Mouse (Mus musculus): ENCODE data around the gene Rgs3. TPM values are rescaled to one million over a fixed set of nuclear protein-coding genes. Genes with fewer than 3 reads are reported as not detected.

Gene Rgs3
- total and polyA plus RNA-seq, 3 experiments: not detected

- H3K4me1 ChIP-seq (ENCODE audit: control insufficient read depth in 1 of 2, insufficient read depth in 2 of 2, low read length in 2 of 2): no peaks in the 10 kb centered on the region
- TF ChIP-seq TAL1 (IDR thresholded peaks at IDR 0.05; ENCODE audit: low read length) (no peak), POLR2AphosphoS5 (IDR thresholded peaks at IDR 0.05; ENCODE audit: borderline replicate concordance, low read depth, low read length) (no peak), MYC (IDR thresholded peaks at IDR 0.05; ENCODE audit: low read depth, low read length) (no peak), HCFC1 (IDR thresholded peaks at IDR 0.05; ENCODE audit: low read depth, low read length) (no peak), GATA1 (IDR thresholded peaks at IDR 0.05; ENCODE audit: low read depth, low read length) (no peak), ZMIZ1 (IDR thresholded peaks at IDR 0.05; ENCODE audit: low read depth, low read length) (no peak), USF1 (IDR thresholded peaks at IDR 0.05; ENCODE audit: low read depth, low read length) (no peak), NRF1 (IDR thresholded peaks at IDR 0.05; ENCODE audit: insufficient read depth, low read depth, low read length, poor library complexity, severe bottlenecking) (no peak), TCF12 (IDR thresholded peaks at IDR 0.05; ENCODE audit: low read depth, low read length) (no peak), MYB (IDR thresholded peaks at IDR 0.05; ENCODE audit: low read depth, low read length) (no peak), MAZ (IDR thresholded peaks at IDR 0.05; ENCODE audit: low read depth, low read length) (no peak), POLR2A (IDR thresholded peaks at IDR 0.05; ENCODE audit: control insufficient read depth in 1 of 2, insufficient read depth in 1 of 2, low read depth in 1 of 2, low read length in 2 of 2, poor library complexity in 1 of 2) (no peak), ZNF384 (IDR thresholded peaks at IDR 0.05; ENCODE audit: low read depth, low read length) (no peak)
- H3K36me3 ChIP-seq (ENCODE audit: control insufficient read depth in 1 of 2, insufficient read depth in 2 of 2, low read length in 2 of 2): no peaks in the 10 kb centered on the region
- no peak for DNase-seq (ENCODE audit: low read depth, low spot score)
- no peak overlapping the region for H3K27ac ChIP-seq (ENCODE audit: control insufficient read depth, low read depth, low read length)
- H3K79me2 ChIP-seq (ENCODE audit: control insufficient read depth, insufficient read depth, low read length, poor library complexity): no peaks in the 10 kb centered on the region
- no peaks in the 10 kb centered on the region for H3K9me3 ChIP-seq (replicated peaks; ENCODE audit: insufficient read depth, low read length)
- H3K4me3 ChIP-seq (ENCODE audit: control insufficient read depth in 1 of 2, insufficient read depth in 1 of 2, low read depth in 2 of 2, low read length in 2 of 2): no peak overlapping the region
- no peak overlapping the region for H3K9ac ChIP-seq (ENCODE audit: control insufficient read depth, low read depth, low read length, poor library complexity, severe bottlenecking)
- no peaks in the 10 kb centered on the region for H3K27me3 ChIP-seq (ENCODE audit: control insufficient read depth in 1 of 2, insufficient read depth in 2 of 2, low read length in 2 of 2)
Observed at GRCm38 (mm10) chr4:62735291-62735690, 175.6 kb downstream of the Rgs3 start.

GRCm38 (mm10) chr4:62735878-62736277 lies 176.2 kb downstream of the Rgs3 start:
- no peak for DNase-seq (ENCODE audit: low read depth, low spot score)
- no peaks in the 10 kb centered on the region for H3K27me3 ChIP-seq (ENCODE audit: control insufficient read depth in 1 of 2, insufficient read depth in 2 of 2, low read length in 2 of 2)
- no peaks in the 10 kb centered on the region for H3K79me2 ChIP-seq (ENCODE audit: control insufficient read depth, insufficient read depth, low read length, poor library complexity)
- H3K9me3 ChIP-seq (replicated peaks; ENCODE audit: insufficient read depth, low read length): no peaks in the 10 kb centered on the region
- no peaks in the 10 kb centered on the region for H3K4me1 ChIP-seq (ENCODE audit: control insufficient read depth in 1 of 2, insufficient read depth in 2 of 2, low read length in 2 of 2)
- no peak overlapping the region for H3K4me3 ChIP-seq (ENCODE audit: control insufficient read depth in 1 of 2, insufficient read depth in 1 of 2, low read depth in 2 of 2, low read length in 2 of 2)
- H3K36me3 ChIP-seq (ENCODE audit: control insufficient read depth in 1 of 2, insufficient read depth in 2 of 2, low read length in 2 of 2): no peaks in the 10 kb centered on the region
- TF ChIP-seq GABPA (IDR thresholded peaks at IDR 0.05; ENCODE audit: low read depth, low read length): no peak
- H3K9ac ChIP-seq (ENCODE audit: control insufficient read depth, low read depth, low read length, poor library complexity, severe bottlenecking): no peak overlapping the region
- no peak overlapping the region for H3K27ac ChIP-seq (ENCODE audit: control insufficient read depth, low read depth, low read length)

GRCm38 (mm10) chr4:62736421-62736820 lies 176.8 kb downstream of the Rgs3 start:
- TF ChIP-seq GABPA (IDR thresholded peaks at IDR 0.05; ENCODE audit: low read depth, low read length): no peak
- TF ChIP-seq MYC (IDR thresholded peaks at IDR 0.05; ENCODE audit: low read depth, low read length): no peak
- TF ChIP-seq E2F4 (IDR thresholded peaks at IDR 0.05; ENCODE audit: borderline replicate concordance, low read depth, low read length): no peak
- no peak for TF ChIP-seq HCFC1 (IDR thresholded peaks at IDR 0.05; ENCODE audit: low read depth, low read length)
- no peak for TF ChIP-seq MXI1 (IDR thresholded peaks at IDR 0.05; ENCODE audit: low read depth, low read length)
- TF ChIP-seq CTCF (IDR thresholded peaks at IDR 0.05 in 2 of 3, conservative IDR thresholded peaks at IDR 0.05 in 1 of 3; ENCODE audit: control insufficient read depth in 1 of 3, insufficient read depth in 1 of 3, low read depth in 2 of 3, low read length in 3 of 3, poor library complexity in 1 of 3, severe bottlenecking in 1 of 3): no peak
- no peak for TF ChIP-seq MAFK (IDR thresholded peaks at IDR 0.05; ENCODE audit: borderline replicate concordance, low read depth, low read length)
- TF ChIP-seq JUND (IDR thresholded peaks at IDR 0.05; ENCODE audit: low read depth, low read length): no peak
- TF ChIP-seq MYB (IDR thresholded peaks at IDR 0.05; ENCODE audit: low read depth, low read length): no peak
- TF ChIP-seq SIN3A (IDR thresholded peaks at IDR 0.05; ENCODE audit: low read length): no peak
- no peak for TF ChIP-seq NRF1 (IDR thresholded peaks at IDR 0.05; ENCODE audit: insufficient read depth, low read depth, low read length, poor library complexity, severe bottlenecking)
- no peak for TF ChIP-seq ZC3H11A (IDR thresholded peaks at IDR 0.05; ENCODE audit: low read depth, low read length)
- no peak for TF ChIP-seq TCF12 (IDR thresholded peaks at IDR 0.05; ENCODE audit: low read depth, low read length)
- TF ChIP-seq USF2 (IDR thresholded peaks at IDR 0.05; ENCODE audit: borderline replicate concordance in 1 of 2, insufficient read depth in 1 of 2, low read depth in 1 of 2, low read length in 2 of 2): no peak
- no peak for TF ChIP-seq POLR2AphosphoS5 (IDR thresholded peaks at IDR 0.05; ENCODE audit: borderline replicate concordance, low read depth, low read length)
- TF ChIP-seq ZKSCAN1 (IDR thresholded peaks at IDR 0.05; ENCODE audit: low read depth, low read length): no peak
- TF ChIP-seq ZMIZ1 (IDR thresholded peaks at IDR 0.05; ENCODE audit: low read depth, low read length): no peak
- no peak for TF ChIP-seq GATA1 (IDR thresholded peaks at IDR 0.05; ENCODE audit: low read depth, low read length)
- TF ChIP-seq SMC3 (IDR thresholded peaks at IDR 0.05; ENCODE audit: low read depth, low read length): no peak
- no peaks in the 10 kb centered on the region for H3K4me1 ChIP-seq (ENCODE audit: control insufficient read depth in 1 of 2, insufficient read depth in 2 of 2, low read length in 2 of 2)
- no peaks in the 10 kb centered on the region for H3K79me2 ChIP-seq (ENCODE audit: control insufficient read depth, insufficient read depth, low read length, poor library complexity)
- no peaks in the 10 kb centered on the region for H3K27me3 ChIP-seq (ENCODE audit: control insufficient read depth in 1 of 2, insufficient read depth in 2 of 2, low read length in 2 of 2)
- no peak overlapping the region for H3K9ac ChIP-seq (ENCODE audit: control insufficient read depth, low read depth, low read length, poor library complexity, severe bottlenecking)
- H3K9me3 ChIP-seq (replicated peaks; ENCODE audit: insufficient read depth, low read length): no peaks in the 10 kb centered on the region
- no peak overlapping the region for H3K4me3 ChIP-seq (ENCODE audit: control insufficient read depth in 1 of 2, insufficient read depth in 1 of 2, low read depth in 2 of 2, low read length in 2 of 2)
- DNase-seq (ENCODE audit: low read depth, low spot score): no peak
- H3K27ac ChIP-seq (ENCODE audit: control insufficient read depth, low read depth, low read length): no peak overlapping the region
- H3K36me3 ChIP-seq (ENCODE audit: control insufficient read depth in 1 of 2, insufficient read depth in 2 of 2, low read length in 2 of 2): no peaks in the 10 kb centered on the region
